Mouse (Mus musculus) layer of hippocampus, adult 2 months (tissue): Measurements from ENCODE around the gene Olfr683. TPM values are rescaled to one million over a fixed set of nuclear protein-coding genes. Genes with fewer than 3 reads are reported as not detected.
"Not testable (repeated sequence)": the region's sequence is repeated elsewhere in the genome, so short reads cannot be mapped to it uniquely, and the experiment has no call there.

Experiments used
- DNase-seq, 2 experiments: peaks; one replicate each; pipeline ENCODE4 v3.0.0; 2022; ENCODE audit warnings: low spot score in 2 of 2
- H3K27ac ChIP-seq: fragments of 200-600 bp; 2 replicates; pipeline ENCODE4 v1.8.1; 2022
- H3K4me3 ChIP-seq: fragments of 200-600 bp; 2 replicates; pipeline ENCODE4 v1.8.1; 2022; ENCODE audit warnings: mild to moderate bottlenecking
- CTCF ChIP-seq: fragments of 200-600 bp; conservative IDR thresholded peaks from 2 replicates; pipeline ENCODE4 v1.8.1; 2022; ENCODE audit warnings: antibody characterized with exemption, mild to moderate bottlenecking, moderate library complexity
- long read RNA-seq, 2 experiments: library from polyadenylated mRNA; stranded (forward); transcript quantifications; one replicate each; pipeline ENCODE4 v2.0.0; 2021; ENCODE audit warnings: borderline mapping rate in 2 of 2
- total RNA-seq, 2 experiments: library from RNA; stranded (reverse); gene quantifications; 2 replicates each; pipeline ENCODE4 v1.2.3; 2021

The Olfr683 gene
- total RNA-seq: under 1 TPM in 1 of 2 experiments, not detected in 1; 0.25 TPM
- long read RNA-seq, experiment 1: 0 reads
- long read RNA-seq, experiment 2: 0 reads

DNA sequence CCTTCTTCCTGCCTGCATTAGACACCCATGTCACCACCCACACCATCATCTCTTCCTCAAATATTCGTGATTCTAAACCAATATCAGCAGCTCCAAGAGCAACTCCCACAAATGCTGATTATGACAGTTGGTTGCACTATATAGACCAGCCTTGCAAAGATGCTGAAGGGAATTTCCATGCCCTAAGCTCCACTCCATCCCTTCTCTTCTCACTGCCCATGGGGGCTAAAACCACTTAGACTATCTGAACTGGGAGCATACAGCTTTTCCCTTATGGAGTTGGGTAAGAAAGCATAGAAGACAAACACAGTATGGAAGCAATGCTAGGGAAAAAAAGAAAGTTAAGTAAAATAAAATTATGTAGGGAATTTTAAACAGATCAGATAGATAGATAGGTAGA is at the start of gene Olfr683:
Olfr683 (minus strand) TSS at position 101 of the 400 bp plus-strand sequence.
- Histone ChIP-seq H3K27ac (no peak within 1 kb of the TSS), H3K4me3 (no peak within 1 kb of the TSS)
- no peak for DNase-seq
- TF ChIP-seq CTCF: no peak

GRCm38 (mm10) chr7:105185912-105186311 is 39.1 kb upstream of the Olfr683 start, which contains the start of gene Olfr685:
Gene Olfr685, minus strand, starts transcription at chr7:105186012.
- TF ChIP-seq CTCF: no peak
- Histone ChIP-seq H3K4me3 (no peak within 1 kb of the TSS), H3K27ac (no peak within 1 kb of the TSS)
- no peak for DNase-seq

GRCm38 (mm10) chr7:105170773-105171172 is 24.0 kb upstream of the Olfr683 start:
- peak; percentile 49 to 51 for DNase-seq
- peak; percentile 90 for TF ChIP-seq CTCF
- no peak overlapping the region for H3K27ac ChIP-seq
- H3K4me3 ChIP-seq: no peak overlapping the region

DNA sequence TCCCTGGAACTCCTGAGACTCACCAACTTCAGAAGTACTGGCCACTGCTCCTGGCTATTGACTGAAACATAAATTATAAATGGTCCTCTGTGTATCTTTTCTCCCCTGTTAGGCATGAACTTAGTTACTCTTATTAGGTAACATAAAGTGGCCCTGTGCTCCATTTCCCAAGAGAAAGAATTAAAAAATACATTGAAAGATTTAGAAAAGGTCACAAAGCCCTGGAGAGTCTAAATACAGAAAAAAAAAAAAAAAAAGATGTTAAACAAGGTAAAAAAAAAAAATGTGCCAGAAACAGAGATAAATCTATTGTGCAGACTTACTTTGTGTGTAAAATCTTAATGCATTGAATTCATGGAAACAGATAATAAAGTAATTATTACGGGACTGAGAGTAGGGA is 16.7 kb upstream of the Olfr683 start, which contains the start of gene Olfr684:
Olfr684 (minus strand) TSS at position 101 of the 400 bp plus-strand sequence.
- Histone ChIP-seq H3K27ac (no peak within 1 kb of the TSS), H3K4me3 (no peak within 1 kb of the TSS)
- no peak for TF ChIP-seq CTCF
- no peak for DNase-seq

- no peak for DNase-seq
- Histone ChIP-seq H3K4me3 (no peak overlapping the region), H3K27ac (no peak overlapping the region)
- no peak for TF ChIP-seq CTCF
Measured at GRCm38 (mm10) chr7:105141275-105141674, 5.5 kb downstream of the Olfr683 start.

GRCm38 (mm10) chr7:105116536-105116935 is 30.3 kb downstream of the Olfr683 start, which contains the start of gene Olfr681:
Gene Olfr681, plus strand, starts transcription at chr7:105116836.
- Histone ChIP-seq H3K4me3 (no peak within 1 kb of the TSS), H3K27ac (no peak within 1 kb of the TSS)
- DNase-seq: no peak
- TF ChIP-seq CTCF: no peak

GRCm38 (mm10) chr7:105092717-105093116 is 54.1 kb downstream of the Olfr683 start, which contains the start of gene Olfr680-ps1:
Gene Olfr680-ps1, minus strand, starts transcription at chr7:105092817.
- not testable (repeated sequence) for DNase-seq, H3K27ac ChIP-seq, H3K4me3 ChIP-seq

Other genes starting within 250 kb of the Olfr683 start
- gene Olfr667, start 225.5 kb downstream of the Olfr683 start, total RNA-seq: not detected
- not detected for gene Olfr668, start 219.0 kb downstream of the Olfr683 start, total RNA-seq
- not detected for gene Olfr669, start 212.8 kb downstream of the Olfr683 start, total RNA-seq
- not detected for gene Olfr670, start 184.4 kb downstream of the Olfr683 start, total RNA-seq
- gene Olfr671, start 167.9 kb downstream of the Olfr683 start, total RNA-seq: not detected
- gene Olfr672, start 145.0 kb downstream of the Olfr683 start, total RNA-seq: not detected
- not detected for gene Olfr675, start 118.6 kb downstream of the Olfr683 start, total RNA-seq
- gene Olfr676, start 114.3 kb downstream of the Olfr683 start, total RNA-seq: not detected
- gene Olfr677, start 95.6 kb downstream of the Olfr683 start, total RNA-seq: not detected
- gene Olfr678, start 82.5 kb downstream of the Olfr683 start, total RNA-seq: not detected
- not detected for gene Olfr679, start 65.8 kb downstream of the Olfr683 start, total RNA-seq
- not detected for gene Olfr680-ps1, start 54.2 kb downstream of the Olfr683 start, total RNA-seq
- not detected for gene Olfr681, start 30.2 kb downstream of the Olfr683 start, total RNA-seq
- gene Olfr684, start 16.6 kb upstream of the Olfr683 start, total RNA-seq: not detected
- gene Olfr685, start 39.0 kb upstream of the Olfr683 start, total RNA-seq: not detected
- not detected for gene Olfr686, start 60.5 kb upstream of the Olfr683 start, total RNA-seq
- gene Olfr688, start 141.1 kb upstream of the Olfr683 start, total RNA-seq: not detected
- gene Olfr689, start 164.2 kb upstream of the Olfr683 start, total RNA-seq: not detected
- gene Olfr690, start 187.1 kb upstream of the Olfr683 start, total RNA-seq: 1 to 10 TPM in 1 of 2 experiments, under 1 TPM in 1; 0.44 to 1.0 TPM
- under 1 TPM; 0.61 to 0.74 TPM for gene Olfr691, start 195.3 kb upstream of the Olfr683 start, total RNA-seq
- not detected for gene Olfr692, start 221.2 kb upstream of the Olfr683 start, total RNA-seq
- gene Gm5901, start 228.0 kb upstream of the Olfr683 start, total RNA-seq: not detected